Mouse (Mus musculus): Measurements from ENCODE around the gene Cltc.
A peak's percentile ranks its signal among the peaks of the same experiment; 100 is the strongest.
"Not testable (repeated sequence)": the region's sequence is repeated elsewhere in the genome, so short reads cannot be mapped to it uniquely, and the experiment has no call there.

The Cltc gene

GRCm38 (mm10) chr11:86738956-86739355 lies 18.4 kb downstream of the Cltc start:
- DNase-seq (ENCODE audit: low spot score in 2 of 2): no peak

DNA sequence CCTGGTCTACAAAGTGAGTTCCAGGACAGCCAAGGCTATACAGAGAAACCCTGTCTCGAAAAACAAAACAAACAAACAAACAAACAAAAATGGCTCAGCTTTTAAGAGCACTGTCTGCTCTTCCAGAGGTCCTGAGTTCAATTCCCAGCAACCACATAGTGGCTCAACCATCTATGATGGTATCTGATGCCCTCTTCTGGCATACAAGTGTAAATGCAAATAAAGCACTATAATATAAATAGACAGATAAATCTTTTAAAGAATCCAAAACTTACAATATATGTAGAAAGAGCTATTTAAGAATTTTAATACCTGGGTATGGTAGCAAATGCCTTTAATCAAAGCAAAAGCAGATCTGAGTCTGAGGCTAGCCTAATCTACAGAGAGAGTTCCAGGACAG lies 19.1 kb downstream of the Cltc start:
- not testable (repeated sequence) for DNase-seq (ENCODE audit: low spot score in 2 of 2)

DNA sequence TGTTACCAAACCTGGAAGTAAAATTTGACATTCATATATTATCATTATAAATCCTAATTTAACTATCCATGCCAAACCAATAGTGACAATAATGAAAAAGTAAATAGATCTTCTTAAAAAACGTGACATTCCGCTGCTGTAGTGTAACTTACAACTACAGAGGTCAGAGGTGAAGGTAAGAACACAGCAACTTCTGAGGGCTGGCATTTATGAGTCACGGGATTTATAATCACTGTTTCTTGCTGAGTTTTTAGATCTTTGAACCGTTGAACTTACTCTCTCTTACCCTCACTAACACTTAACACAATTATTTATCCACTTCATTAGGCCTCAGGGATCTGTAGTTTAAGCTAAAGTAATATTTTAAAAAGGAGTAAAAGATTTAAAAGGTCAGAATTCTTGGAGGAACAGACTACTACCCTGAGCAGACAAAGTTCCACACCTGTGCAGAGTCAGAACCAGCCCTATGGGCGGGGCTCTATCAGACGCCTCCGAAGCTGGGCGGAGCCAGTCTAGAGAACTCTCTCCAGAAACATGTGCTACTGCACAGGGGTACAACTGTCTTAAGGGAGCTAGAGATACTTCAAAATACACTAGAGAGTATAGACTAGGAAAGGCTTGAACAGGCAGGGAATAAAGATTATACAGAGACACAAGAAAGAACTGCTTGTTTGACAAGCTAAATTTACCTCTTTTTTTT lies 19.9 kb downstream of the Cltc start:
- DNase-seq (ENCODE audit: low spot score in 2 of 2): no peak

- DNase-seq (ENCODE audit: low spot score in 2 of 2): no peak
These were observed 22.4 kb downstream of the Cltc start for GRCm38 (mm10) chr11:86734993-86735392.

DNA sequence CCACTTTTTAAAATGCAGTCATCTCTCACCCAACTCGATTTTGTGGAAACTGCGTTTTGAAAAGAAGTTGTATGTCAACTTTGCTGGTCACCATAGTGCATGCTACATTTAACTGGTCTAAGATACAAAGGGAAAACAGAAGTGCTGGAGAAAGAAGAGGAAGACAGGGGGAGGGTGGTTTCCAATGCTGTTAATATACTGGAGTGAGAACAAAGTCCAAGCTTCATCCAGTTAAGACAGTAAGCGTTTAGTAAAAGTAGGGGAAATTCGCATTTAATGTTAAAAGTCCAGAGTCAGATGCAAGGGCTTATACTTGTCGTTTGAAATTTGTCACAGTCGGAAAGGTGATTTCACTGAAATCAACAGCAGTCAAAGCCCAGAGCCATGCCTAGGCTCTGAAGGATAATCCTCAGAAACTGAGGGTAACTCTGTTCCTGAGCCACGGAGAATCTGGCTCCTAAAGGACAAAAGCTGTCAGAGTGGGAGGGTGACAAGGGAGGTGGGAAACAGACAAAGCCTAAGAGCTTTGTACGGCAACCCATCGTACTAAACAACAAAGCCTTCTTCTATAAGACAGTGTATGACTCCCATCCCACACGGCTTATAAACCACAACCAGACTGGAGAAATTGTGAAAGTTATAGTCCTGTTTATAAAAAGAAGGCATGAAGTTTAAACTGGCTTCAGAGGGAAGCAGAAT lies 23.0 kb downstream of the Cltc start:
- DNase-seq (ENCODE audit: low spot score in 2 of 2): no peak

- DNase-seq (ENCODE audit: low spot score in 2 of 2): peak; percentile 51 to 58
These were observed 25.9 kb downstream of the Cltc start for GRCm38 (mm10) chr11:86731443-86731842.

- DNase-seq (ENCODE audit: low spot score in 2 of 2): no peak
These were observed 31.8 kb downstream of the Cltc start for GRCm38 (mm10) chr11:86725607-86726006.

DNA sequence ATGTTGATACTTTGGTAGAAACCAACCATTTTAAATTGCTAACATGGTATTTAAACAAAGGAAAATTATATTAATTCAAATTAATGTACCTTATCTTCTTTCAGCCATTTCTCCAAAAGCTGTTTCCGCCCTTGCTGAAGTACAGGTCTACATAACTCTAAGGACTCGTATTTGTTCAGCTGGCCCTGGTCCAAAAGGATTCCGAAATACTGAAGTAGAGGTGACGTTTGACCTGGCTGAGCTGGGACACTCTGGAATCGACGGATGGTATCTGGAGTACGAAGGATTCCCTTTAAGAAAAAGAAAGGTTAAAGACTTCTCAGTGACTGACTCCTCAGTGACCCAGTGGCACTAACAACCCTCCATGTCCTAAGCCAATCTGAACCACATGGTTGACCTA lies 32.4 kb downstream of the Cltc start:
- DNase-seq (ENCODE audit: low spot score in 2 of 2): no peak

- DNase-seq (ENCODE audit: low spot score in 2 of 2): no peak
These were observed 33.4 kb downstream of the Cltc start for GRCm38 (mm10) chr11:86724004-86724403.

DNA sequence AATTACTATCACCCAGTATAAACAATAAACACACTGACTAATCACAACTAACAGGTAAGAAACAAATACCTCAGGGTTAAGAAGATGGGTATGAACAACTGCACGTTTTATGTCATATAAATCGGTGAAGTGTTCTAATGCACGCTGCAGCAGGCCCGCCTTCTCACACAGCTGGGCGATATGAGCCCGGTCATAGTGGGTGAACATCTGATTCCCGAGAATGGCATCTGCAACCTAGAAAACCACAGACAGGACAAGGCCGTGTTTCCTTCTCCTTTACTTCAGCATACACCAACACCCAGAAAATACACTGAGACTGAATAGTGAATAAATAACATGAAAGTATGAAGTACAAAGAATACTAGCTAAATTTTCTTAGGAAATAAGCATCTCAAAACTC lies 38.0 kb downstream of the Cltc start:
- no peak for DNase-seq (ENCODE audit: low spot score in 2 of 2)

GRCm38 (mm10) chr11:86718369-86718768 lies 39.0 kb downstream of the Cltc start:
- DNase-seq (ENCODE audit: low spot score in 2 of 2): no peak

DNA sequence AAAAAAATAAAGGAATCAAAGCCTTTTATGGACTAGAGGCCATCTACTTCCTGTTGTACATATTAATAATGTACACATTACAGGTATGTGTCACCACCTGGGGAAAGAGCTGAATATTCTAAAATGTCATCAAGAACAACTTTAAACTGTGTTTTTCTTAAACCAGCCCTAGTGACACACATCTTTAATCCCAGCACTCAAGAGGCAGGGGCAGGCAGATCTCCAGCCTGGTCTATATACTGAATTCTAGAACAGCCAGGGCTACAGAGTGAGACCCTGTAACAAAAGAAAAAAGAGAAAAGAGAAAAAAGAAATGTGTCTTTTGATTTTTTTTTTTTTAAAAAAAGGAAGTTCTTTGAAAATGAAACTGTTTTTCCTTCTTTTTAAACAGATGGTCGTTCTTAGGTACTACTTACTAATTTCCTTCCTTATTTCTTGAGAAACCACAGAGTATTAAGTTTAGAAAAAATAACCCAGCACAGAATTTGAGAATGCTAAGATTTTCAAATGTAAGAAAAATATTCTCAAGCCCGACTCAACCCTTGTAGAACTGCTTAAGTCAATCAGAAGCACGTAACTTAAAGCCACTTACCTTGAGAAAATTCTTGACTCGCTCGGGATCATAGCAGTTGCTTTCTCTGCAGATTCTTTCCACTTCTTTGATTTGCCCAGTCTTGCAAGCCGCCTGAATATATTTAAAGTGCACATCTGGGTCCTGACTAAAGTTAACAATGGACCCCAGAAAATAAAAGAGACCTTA lies 39.9 kb downstream of the Cltc start:
- DNase-seq (ENCODE audit: low spot score in 2 of 2): no peak

DNA sequence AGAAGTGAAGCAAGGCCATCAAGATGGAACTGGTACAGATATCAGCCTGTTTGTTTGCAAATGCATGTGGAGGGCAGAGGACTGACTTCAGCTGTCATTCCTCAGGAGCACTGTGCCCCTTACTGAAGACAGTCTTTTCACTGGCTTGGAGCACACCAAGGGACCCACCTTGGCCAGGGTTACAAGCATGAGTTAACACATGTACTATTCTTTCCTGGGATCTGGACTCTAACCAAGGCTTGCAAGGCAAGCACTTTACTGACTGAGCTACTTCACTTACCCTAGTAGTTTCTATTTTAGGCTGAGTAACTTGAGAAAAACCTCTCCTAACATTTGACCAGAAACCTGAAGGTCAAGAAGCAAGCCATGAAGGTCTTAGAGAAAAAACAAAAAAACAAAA lies 42.8 kb downstream of the Cltc start:
- DNase-seq (ENCODE audit: low spot score in 2 of 2): no peak

DNA sequence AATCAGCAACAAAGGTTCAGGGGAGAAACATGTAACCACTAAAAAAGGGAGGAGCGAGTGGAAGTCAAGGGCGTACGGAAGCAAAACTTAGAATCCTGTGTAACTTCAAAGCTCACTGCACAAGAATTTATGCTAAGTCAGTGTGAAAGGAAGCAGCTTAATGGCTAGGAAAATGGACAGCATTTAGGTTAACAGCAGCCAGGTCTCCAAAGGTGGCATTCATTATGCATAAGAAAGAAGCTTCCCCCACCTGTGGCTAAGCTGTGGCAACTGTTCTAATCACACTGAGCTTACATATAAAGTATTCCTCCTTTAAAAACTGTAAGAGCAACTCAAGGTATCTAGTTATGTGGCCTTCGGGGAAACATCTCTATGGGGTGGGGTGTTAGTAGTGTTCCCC lies 56.2 kb downstream of the Cltc start:
- DNase-seq (ENCODE audit: low spot score in 2 of 2): no peak

DNA sequence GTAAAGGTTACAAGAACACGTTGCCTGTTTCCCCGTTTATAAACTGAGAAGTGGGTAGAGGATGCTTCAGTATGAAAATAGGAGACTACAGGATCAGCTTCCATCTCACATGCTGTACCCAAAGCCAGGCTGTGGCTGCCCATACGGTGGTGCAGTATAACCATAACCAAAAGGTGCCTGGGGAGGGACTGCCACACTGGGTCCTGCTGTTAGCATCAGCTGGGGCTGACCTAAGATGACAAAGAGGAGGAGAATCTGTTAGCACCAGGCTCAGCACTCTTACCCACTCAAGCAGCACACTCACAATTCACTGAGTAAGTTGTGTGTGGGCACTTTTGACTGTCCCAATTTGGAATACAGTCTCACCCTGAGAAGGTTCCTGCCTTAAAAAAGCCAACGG lies 61.9 kb downstream of the Cltc start:
- DNase-seq (ENCODE audit: low spot score in 2 of 2): no peak

DNA sequence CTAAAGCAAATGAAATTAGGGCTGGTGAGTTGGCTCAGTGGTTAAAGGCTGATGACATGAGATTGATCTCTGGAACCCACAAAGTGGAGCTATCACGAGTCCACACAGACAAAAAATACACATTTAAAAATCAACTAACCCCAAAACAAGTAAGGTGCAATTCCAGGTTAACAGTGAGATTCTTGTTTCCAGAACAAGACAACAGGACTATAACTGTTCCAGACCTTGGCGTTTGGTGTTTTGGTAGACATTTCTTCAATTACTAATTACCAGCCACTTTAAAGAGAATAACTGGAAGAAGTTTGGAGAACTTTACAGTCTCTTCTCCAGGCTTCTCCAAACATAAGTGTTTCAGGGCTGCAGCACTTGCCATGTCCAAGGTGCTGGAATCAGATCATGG lies 64.8 kb downstream of the Cltc start:
- no peak for DNase-seq (ENCODE audit: low spot score in 2 of 2)

DNA sequence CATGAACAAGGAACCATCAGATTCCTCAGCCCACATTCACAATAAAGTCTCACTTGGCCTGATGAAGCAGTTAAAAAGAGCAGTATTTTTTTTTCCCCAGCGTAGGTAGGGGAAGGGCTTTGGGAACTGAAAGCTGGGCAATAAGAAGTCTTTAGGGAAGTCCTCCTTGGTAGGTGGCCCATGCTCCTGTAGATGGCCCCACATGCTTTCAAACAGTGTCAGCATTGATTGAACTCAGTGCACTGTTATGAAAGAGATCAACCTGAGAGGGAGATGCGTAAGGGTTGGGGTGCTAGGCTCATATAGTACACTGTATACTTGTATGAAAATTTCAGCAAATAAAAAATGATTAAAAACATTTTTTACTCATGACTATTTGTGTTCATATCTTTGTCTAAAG lies 65.4 kb downstream of the Cltc start:
- DNase-seq (ENCODE audit: low spot score in 2 of 2): no peak

DNA sequence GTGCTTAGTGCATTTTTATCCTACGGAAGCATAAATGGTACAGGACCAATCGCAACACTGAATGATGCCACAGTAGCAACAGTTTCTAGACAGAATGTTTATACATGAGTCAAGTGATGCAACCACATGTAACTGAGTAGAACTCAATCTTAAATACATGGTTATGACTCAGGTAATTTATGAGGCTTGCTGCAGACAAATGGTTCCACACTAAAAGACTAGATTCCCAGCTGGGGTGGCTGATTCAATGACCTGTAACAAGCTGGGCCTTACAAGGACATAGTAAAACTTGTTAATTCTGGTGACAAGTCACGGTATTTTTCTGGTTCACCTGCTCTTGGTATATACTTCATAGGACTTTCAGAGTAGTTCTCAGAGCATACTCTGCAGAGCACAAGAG lies 65.9 kb downstream of the Cltc start:
- DNase-seq (ENCODE audit: low spot score in 2 of 2): no peak

- no peak for DNase-seq (ENCODE audit: low spot score in 2 of 2)
These were observed 67.0 kb downstream of the Cltc start for GRCm38 (mm10) chr11:86690383-86690782.

DNA sequence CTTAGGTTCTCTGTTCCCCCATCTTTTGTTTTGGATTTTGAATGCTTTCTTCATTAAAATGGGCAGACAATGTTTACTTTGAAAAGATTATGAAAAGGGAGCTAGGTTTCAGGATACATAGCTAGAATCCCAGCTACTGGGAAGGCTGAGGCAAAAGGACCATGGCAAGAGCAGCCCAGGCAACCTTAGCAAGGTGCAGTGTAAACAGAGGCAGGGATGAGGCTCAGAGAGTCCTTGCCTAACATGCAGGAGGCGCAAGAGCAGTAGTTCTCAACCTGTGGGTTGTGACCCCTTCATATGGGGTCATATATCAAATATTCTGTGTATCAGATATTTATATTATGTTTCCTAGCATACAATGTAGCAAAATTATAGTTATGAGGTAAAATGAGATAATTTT lies 72.0 kb downstream of the Cltc start:
- DNase-seq (ENCODE audit: low spot score in 2 of 2): no peak

GRCm38 (mm10) chr11:86684126-86685012 lies 73.0 kb downstream of the Cltc start:
- DNase-seq (ENCODE audit: low spot score in 2 of 2): no peak

All from heart, adult 9 months (tissue).